Mouse (Mus musculus) embryonic facial prominence, embryonic 12.5 days (tissue): ENCODE measurements at regions not wholly inside any gene's neighbourhood (a gene's known extent, or its start where the extent isn't known, plus 50 kb on each side); places are given as distances from the start of the nearest gene placed in this dataset.

Experiments
- ATAC-seq: fragments of 200-750 bp; cut with Nextera tagmentation; 2 replicates; pipeline ENCODE4 v1.8.0; 2017; ENCODE audit not compliant: insufficient number of reproducible peaks, insufficient read depth, low FRiP score, low TSS enrichment
- H3K27ac ChIP-seq: fragments of 300-500 bp; sonication (generic); 2 replicates; pipeline ENCODE4 v1.5.1; 2016; ENCODE audit warnings: mild to moderate bottlenecking
- H3K27me3 ChIP-seq: fragments of 300-500 bp; sonication (generic); 2 replicates; pipeline ENCODE4 v1.6.1; 2016; ENCODE audit warnings: mild to moderate bottlenecking, moderate library complexity
- H3K36me3 ChIP-seq: fragments of 300-500 bp; sonication (generic); 2 replicates; pipeline ENCODE4 v1.6.1; 2016; ENCODE audit warnings: mild to moderate bottlenecking
- H3K4me1 ChIP-seq: fragments of 300-500 bp; sonication (generic); 2 replicates; pipeline ENCODE4 v1.6.1; 2016
- H3K4me2 ChIP-seq: fragments of 300-500 bp; sonication (generic); replicated peaks from 2 replicates; pipeline ENCODE4 v1.6.1; 2016; ENCODE audit warnings: mild to moderate bottlenecking, moderate library complexity
- H3K4me3 ChIP-seq: fragments of 300-500 bp; sonication (generic); 2 replicates; pipeline ENCODE4 v1.5.1; 2016; ENCODE audit warnings: mild to moderate bottlenecking
- H3K9ac ChIP-seq: fragments of 300-500 bp; sonication (generic); 2 replicates; pipeline ENCODE4 v1.6.1; 2016; ENCODE audit warnings: mild to moderate bottlenecking, moderate library complexity
- H3K9me3 ChIP-seq: fragments of 300-500 bp; sonication (generic); 2 replicates; pipeline ENCODE4 v1.6.1; 2016; ENCODE audit warnings: mild to moderate bottlenecking, moderate library complexity
- WGBS: fragments of 180-500 bp; shearing (Covaris S2); methylation state at CpG from one replicate; pipeline ENCODE4 v1.1.7; 2016; 5-methylcytosine and 5-hydroxymethylcytosine counted together

GRCm38 (mm10) chr10:125726546-125726945 lies 239.4 kb upstream of the Lrig3 start:
- Histone ChIP-seq H3K27me3 (no peaks in the 10 kb centered on the region), H3K4me1 (0 out of 2 replicates have a peak, but pooled peaks cover 3% of the 10 kb centered on the region), H3K4me2 (no peak overlapping the region), H3K9ac (no peak overlapping the region), H3K27ac (no peak overlapping the region), H3K36me3 (no peaks in the 10 kb centered on the region), H3K4me3 (no peak overlapping the region), H3K9me3 (no peaks in the 10 kb centered on the region)
- no peak for ATAC-seq
- 43% methylated on average over 8 of the region's 8 CpGs for WGBS

GRCm38 (mm10) chr10:125735744-125736494 lies 230.0 kb upstream of the Lrig3 start:
- Histone ChIP-seq H3K36me3 (no peaks in the 10 kb centered on the region), H3K27me3 (no peaks in the 10 kb centered on the region), H3K4me3 (no peak overlapping the region), H3K9ac (no peak overlapping the region), H3K4me2 (no peak overlapping the region), H3K4me1 (no peaks in the 10 kb centered on the region), H3K27ac (no peak overlapping the region), H3K9me3 (no peaks in the 10 kb centered on the region)
- ATAC-seq: no peak
- WGBS: 69% methylated on average over 4 of the region's 4 CpGs

GRCm38 (mm10) chr10:125743181-125743580 lies 222.8 kb upstream of the Lrig3 start:
- Histone ChIP-seq H3K9ac (no peak overlapping the region), H3K4me1 (peaks cover 11% of the 10 kb centered on the region; the same call in 1 of the 2 replicates), H3K4me3 (no peak overlapping the region), H3K4me2 (no peak overlapping the region), H3K36me3 (no peaks in the 10 kb centered on the region), H3K27me3 (no peaks in the 10 kb centered on the region), H3K27ac (no peak overlapping the region), H3K9me3 (no peaks in the 10 kb centered on the region)
- whole genome bisulfite sequencing: 40% methylated on average over 6 of the region's 6 CpGs
- ATAC-seq: no peak

- no peak overlapping the region for H3K4me2 ChIP-seq
- no peaks in the 10 kb centered on the region for H3K9me3 ChIP-seq
- H3K9ac ChIP-seq: no peak overlapping the region
- no peak overlapping the region for H3K4me3 ChIP-seq
- no peak for ATAC-seq
- no peaks in the 10 kb centered on the region for H3K36me3 ChIP-seq
- H3K27ac ChIP-seq: no peak overlapping the region
- H3K27me3 ChIP-seq: no peaks in the 10 kb centered on the region
- H3K4me1 ChIP-seq: peaks cover 4% of the 10 kb centered on the region; the same call in 1 of the 2 replicates
- WGBS: 66% methylated on average over 6 of the region's 6 CpGs
Measured at GRCm38 (mm10) chr10:125749031-125749585, 216.9 kb upstream of the Lrig3 start.

- no peak overlapping the region for H3K9ac ChIP-seq
- H3K4me1 ChIP-seq: peaks cover 4% of the 10 kb centered on the region; the same call in 1 of the 2 replicates
- H3K9me3 ChIP-seq: no peaks in the 10 kb centered on the region
- ATAC-seq: no peak
- H3K27me3 ChIP-seq: no peaks in the 10 kb centered on the region
- no peak overlapping the region for H3K4me3 ChIP-seq
- 0 out of 2 replicates have a peak overlapping the region, but pooled peaks have one; percentile 2 for H3K27ac ChIP-seq
- H3K4me2 ChIP-seq: no peak overlapping the region
- 65% methylated on average over 10 of the region's 10 CpGs for WGBS
- H3K36me3 ChIP-seq: no peaks in the 10 kb centered on the region
Measured at GRCm38 (mm10) chr10:125752506-125753218, 213.3 kb upstream of the Lrig3 start.

GRCm38 (mm10) chr10:125759171-125759570 lies 206.8 kb upstream of the Lrig3 start:
- no peak for ATAC-seq
- Histone ChIP-seq H3K9ac (no peak overlapping the region), H3K36me3 (no peaks in the 10 kb centered on the region), H3K4me1 (no peaks in the 10 kb centered on the region; the same call in 1 of the 2 replicates), H3K27ac (no peak overlapping the region), H3K4me2 (no peak overlapping the region), H3K4me3 (no peak overlapping the region), H3K27me3 (no peaks in the 10 kb centered on the region), H3K9me3 (peaks cover 6% of the 10 kb centered on the region; the same call in 1 of the 2 replicates)
- WGBS: 91% methylated on average over 3 of the region's 3 CpGs

GRCm38 (mm10) chr10:125762367-125763068 lies 203.4 kb upstream of the Lrig3 start:
- peaks cover 6% of the 10 kb centered on the region; the same call in 1 of the 2 replicates for H3K9me3 ChIP-seq
- no peak overlapping the region for H3K4me3 ChIP-seq
- H3K4me2 ChIP-seq: no peak overlapping the region
- H3K4me1 ChIP-seq: peaks cover 13% of the 10 kb centered on the region
- no peaks in the 10 kb centered on the region for H3K27me3 ChIP-seq
- 72% methylated on average over 16 of the region's 16 CpGs for WGBS
- no peak overlapping the region for H3K27ac ChIP-seq
- no peak overlapping the region for H3K9ac ChIP-seq
- no peaks in the 10 kb centered on the region for H3K36me3 ChIP-seq
- ATAC-seq: no peak

GRCm38 (mm10) chr10:125764402-125765102 lies 201.4 kb upstream of the Lrig3 start:
- peak overlapping the region; percentile 63; the same call in 1 of the 2 replicates for H3K27ac ChIP-seq
- ATAC-seq: no peak
- H3K36me3 ChIP-seq: no peaks in the 10 kb centered on the region
- 31% methylated on average over 10 of the region's 10 CpGs for WGBS
- H3K9ac ChIP-seq: no peak overlapping the region
- peaks cover 13% of the 10 kb centered on the region for H3K4me1 ChIP-seq
- peaks cover 6% of the 10 kb centered on the region; the same call in 1 of the 2 replicates for H3K9me3 ChIP-seq
- no peaks in the 10 kb centered on the region for H3K27me3 ChIP-seq
- H3K4me2 ChIP-seq: no peak overlapping the region
- no peak overlapping the region for H3K4me3 ChIP-seq

- no peak overlapping the region for H3K4me2 ChIP-seq
- H3K9me3 ChIP-seq: peaks cover 6% of the 10 kb centered on the region; the same call in 1 of the 2 replicates
- no peaks in the 10 kb centered on the region for H3K36me3 ChIP-seq
- H3K27ac ChIP-seq: peak overlapping the region; percentile 67; the same call in 1 of the 2 replicates
- H3K4me1 ChIP-seq: peaks cover 13% of the 10 kb centered on the region
- 52% methylated on average over 10 of the region's 10 CpGs for WGBS
- H3K27me3 ChIP-seq: no peaks in the 10 kb centered on the region
- H3K4me3 ChIP-seq: no peak overlapping the region
- ATAC-seq: no peak
- no peak overlapping the region for H3K9ac ChIP-seq
Measured at GRCm38 (mm10) chr10:125765103-125765820, 200.7 kb upstream of the Lrig3 start.

GRCm38 (mm10) chr10:125768281-125768680 lies 197.7 kb upstream of the Lrig3 start:
- Histone ChIP-seq H3K4me2 (no peak overlapping the region), H3K4me1 (peaks cover 24% of the 10 kb centered on the region), H3K9ac (no peak overlapping the region), H3K27ac (no peak overlapping the region), H3K36me3 (no peaks in the 10 kb centered on the region), H3K9me3 (no peaks in the 10 kb centered on the region), H3K4me3 (no peak overlapping the region), H3K27me3 (no peaks in the 10 kb centered on the region)
- 56% methylated on average over 3 of the region's 3 CpGs for whole genome bisulfite sequencing
- ATAC-seq: no peak
